Mouse (Mus musculus) bone marrow macrophage, adult 2 months (primary cell): ENCODE results near the gene Net1.
"Not testable (repeated sequence)": the region's sequence is repeated elsewhere in the genome, so short reads cannot be mapped to it uniquely, and the experiment has no call there.

Experiments used
- CTCF ChIP-seq: IDR thresholded peaks from 2 replicates; pipeline ENCODE4 v1.5.1; 2012; ENCODE audit warnings: low read depth, mild to moderate bottlenecking, low read length, moderate library complexity
- POLR2A ChIP-seq: IDR thresholded peaks from 2 replicates; pipeline ENCODE4 v1.6.1; 2012; ENCODE audit warnings: mild to moderate bottlenecking, low read depth, low read length, borderline replicate concordance

- not testable (repeated sequence) for TF ChIP-seq CTCF, POLR2A
Observed at GRCm38 (mm10) chr13:3840662-3841061, 77.4 kb downstream of the Net1 start.
